Mouse (Mus musculus) limb, embryonic 11.5 days (tissue): ENCODE data around the gene Crcp. TPM values are rescaled to one million over a fixed set of nuclear protein-coding genes. Genes with fewer than 3 reads are reported as not detected.
A peak's percentile ranks its signal among the peaks of the same experiment; 100 is the strongest.

Experiments used
- ATAC-seq: fragments of 200-750 bp; cut with Nextera tagmentation; 2 replicates; pipeline ENCODE4 v1.8.0; 2017; ENCODE audit warnings: low read depth; ENCODE audit not compliant: insufficient number of reproducible peaks, low FRiP score, low TSS enrichment
- DNase-seq: peaks from one replicate; pipeline ENCODE4 v3.0.0-alpha.2; 2015; ENCODE audit warnings: low spot score
- H3K27ac ChIP-seq: fragments of 300-500 bp; sonication (generic); replicated peaks from 2 replicates; pipeline ENCODE4 v1.5.1; 2014; ENCODE audit warnings: low read depth, mild to moderate bottlenecking, low read length
- H3K27me3 ChIP-seq: fragments of 300-500 bp; sonication (generic); 2 replicates; pipeline ENCODE4 v1.6.1; 2014; ENCODE audit warnings: mild to moderate bottlenecking, low read length, mixed read lengths; ENCODE audit not compliant: control insufficient read depth, insufficient read depth
- H3K36me3 ChIP-seq: fragments of 300-500 bp; sonication (generic); 2 replicates; pipeline ENCODE4 v1.6.1; 2014; ENCODE audit warnings: mild to moderate bottlenecking, low read length, moderate library complexity, mixed read lengths; ENCODE audit not compliant: control insufficient read depth, insufficient read depth
- H3K4me1 ChIP-seq: fragments of 300-500 bp; sonication (generic); 2 replicates; pipeline ENCODE4 v1.6.1; 2014; ENCODE audit warnings: low read length, mixed read lengths; ENCODE audit not compliant: control insufficient read depth, insufficient read depth
- H3K4me2 ChIP-seq: fragments of 300-500 bp; sonication (generic); 2 replicates; pipeline ENCODE4 v1.6.1; 2014; ENCODE audit warnings: low read depth, mild to moderate bottlenecking, moderate library complexity; ENCODE audit not compliant: severe bottlenecking
- H3K4me3 ChIP-seq: fragments of 300-500 bp; sonication (generic); 2 replicates; pipeline ENCODE4 v1.5.1; 2014; ENCODE audit warnings: low read depth, low read length
- H3K9ac ChIP-seq: fragments of 300-500 bp; sonication (generic); 2 replicates; pipeline ENCODE4 v1.6.1; 2014; ENCODE audit warnings: mild to moderate bottlenecking, low read length
- H3K9me3 ChIP-seq: fragments of 300-500 bp; sonication (generic); 2 replicates; pipeline ENCODE4 v1.6.1; 2016; ENCODE audit warnings: low read length; ENCODE audit not compliant: control insufficient read depth
- WGBS: fragments of 180-500 bp; shearing (Covaris S2); extraction: QIAGEN DNeasy Blood & Tissue Kit; methylation state at CpG from one replicate; pipeline ENCODE4 v1.1.7; 2014; 5-methylcytosine and 5-hydroxymethylcytosine counted together
- polyA plus RNA-seq: library from polyadenylated mRNA; unstranded; fragments of >200 nt; fragmentation: Nextera tagmentation; extraction: Ambion mirVana; gene quantifications from 2 replicates; pipeline ENCODE4 v1.2.1, GENCODE M21; 2014

Crcp gene
- polyA plus RNA-seq, 1 experiment from 2014 or later, result 29.6 TPM

GRCm38 (mm10) chr5:130015104-130015503 is 14.0 kb upstream of the Crcp start:
- Histone ChIP-seq H3K4me3 (no peak overlapping the region), H3K27me3 (no peaks in the 10 kb centered on the region), H3K4me2 (no peak overlapping the region), H3K4me1 (no peaks in the 10 kb centered on the region), H3K9me3 (peaks cover 3% of the 10 kb centered on the region; the same call in 1 of the 2 replicates), H3K36me3 (peaks cover 5% of the 10 kb centered on the region), H3K27ac (no peak overlapping the region), H3K9ac (no peak overlapping the region)
- 92% methylated on average over 3 of the region's 3 CpGs for WGBS
- ATAC-seq (no peak), DNase-seq (no peak)

GRCm38 (mm10) chr5:130019461-130019860 is 9.6 kb upstream of the Crcp start:
- H3K27me3 ChIP-seq, result no peaks in the 10 kb centered on the region
- WGBS, result 72% methylated on average over 8 of the region's 8 CpGs
- no peak overlapping the region for H3K9ac ChIP-seq
- ATAC-seq (no peak), DNase-seq (no peak)
- no peak overlapping the region for H3K27ac ChIP-seq
- H3K36me3 ChIP-seq, result no peaks in the 10 kb centered on the region; the same call in 1 of the 2 replicates
- no peak overlapping the region for H3K4me3 ChIP-seq
- no peaks in the 10 kb centered on the region for H3K4me1 ChIP-seq
- no peak overlapping the region for H3K4me2 ChIP-seq
- H3K9me3 ChIP-seq, result no peaks in the 10 kb centered on the region

DNA sequence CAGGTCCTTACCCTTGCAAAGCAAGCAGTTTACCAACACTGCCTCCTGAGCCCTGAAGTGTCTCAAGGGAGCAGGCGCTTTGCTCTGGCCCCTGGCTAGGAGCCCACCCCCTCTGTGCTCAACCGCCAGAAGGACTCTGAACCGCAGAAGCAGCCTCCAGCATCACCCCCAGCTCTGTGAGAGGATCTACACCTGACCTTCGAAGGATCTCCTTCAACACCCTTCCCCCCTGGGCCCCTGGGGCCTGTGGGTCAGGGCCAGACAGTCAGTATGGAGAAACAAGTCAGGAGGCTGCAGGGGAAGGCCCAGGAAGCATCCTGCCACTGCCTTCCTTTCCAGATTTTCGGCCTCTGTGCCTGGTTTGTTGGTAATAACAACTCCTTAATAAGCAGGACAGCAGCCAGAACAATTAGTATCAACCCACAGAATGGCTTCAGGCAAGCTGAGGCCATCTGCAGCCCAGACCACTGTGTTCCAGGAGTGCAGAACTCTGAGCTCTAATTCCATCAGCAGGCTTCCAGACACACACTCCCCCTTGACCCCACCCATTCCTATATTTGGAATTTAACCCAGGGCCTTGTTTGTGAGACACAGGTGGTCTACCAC is 7.6 kb upstream of the Crcp start:
- DNase-seq, result peak; percentile 37
- no peaks in the 10 kb centered on the region for H3K27me3 ChIP-seq
- peak overlapping the region; percentile 60 for H3K27ac ChIP-seq
- H3K9ac ChIP-seq, result no peak overlapping the region
- no peaks in the 10 kb centered on the region for H3K36me3 ChIP-seq
- no peak overlapping the region for H3K4me2 ChIP-seq
- ATAC-seq, result no peak
- H3K4me1 ChIP-seq, result no peaks in the 10 kb centered on the region
- H3K9me3 ChIP-seq, result no peaks in the 10 kb centered on the region
- no peak overlapping the region for H3K4me3 ChIP-seq
- 45% methylated on average over 5 of the region's 5 CpGs for WGBS

DNA sequence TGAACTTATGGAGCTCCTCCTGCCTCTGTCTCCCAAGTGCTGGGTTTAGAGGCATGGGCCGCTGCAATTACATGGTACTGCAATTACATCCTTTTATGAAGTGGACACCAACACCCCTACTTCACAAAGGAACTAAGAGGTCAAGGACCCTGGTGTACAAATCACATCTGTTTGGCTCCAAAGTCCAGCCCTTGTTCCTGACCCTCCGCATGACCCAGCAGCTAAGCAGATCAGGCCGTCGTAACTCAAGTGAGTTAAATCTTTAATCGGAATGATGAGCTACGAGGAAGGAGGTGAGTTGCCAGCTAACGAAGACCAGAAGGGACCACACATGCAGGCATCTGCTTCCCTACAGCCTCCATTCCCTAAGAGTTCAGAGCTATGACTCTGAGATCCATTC is 6.7 kb upstream of the Crcp start:
- H3K9ac ChIP-seq, result no peak overlapping the region
- no peak overlapping the region for H3K27ac ChIP-seq
- H3K4me3 ChIP-seq, result no peak overlapping the region
- H3K4me1 ChIP-seq, result no peaks in the 10 kb centered on the region
- no peaks in the 10 kb centered on the region for H3K27me3 ChIP-seq
- no peak for DNase-seq
- ATAC-seq, result no peak
- no peaks in the 10 kb centered on the region for H3K9me3 ChIP-seq
- 29% methylated on average over 7 of the region's 7 CpGs for WGBS
- no peaks in the 10 kb centered on the region for H3K36me3 ChIP-seq
- no peak overlapping the region for H3K4me2 ChIP-seq

DNA sequence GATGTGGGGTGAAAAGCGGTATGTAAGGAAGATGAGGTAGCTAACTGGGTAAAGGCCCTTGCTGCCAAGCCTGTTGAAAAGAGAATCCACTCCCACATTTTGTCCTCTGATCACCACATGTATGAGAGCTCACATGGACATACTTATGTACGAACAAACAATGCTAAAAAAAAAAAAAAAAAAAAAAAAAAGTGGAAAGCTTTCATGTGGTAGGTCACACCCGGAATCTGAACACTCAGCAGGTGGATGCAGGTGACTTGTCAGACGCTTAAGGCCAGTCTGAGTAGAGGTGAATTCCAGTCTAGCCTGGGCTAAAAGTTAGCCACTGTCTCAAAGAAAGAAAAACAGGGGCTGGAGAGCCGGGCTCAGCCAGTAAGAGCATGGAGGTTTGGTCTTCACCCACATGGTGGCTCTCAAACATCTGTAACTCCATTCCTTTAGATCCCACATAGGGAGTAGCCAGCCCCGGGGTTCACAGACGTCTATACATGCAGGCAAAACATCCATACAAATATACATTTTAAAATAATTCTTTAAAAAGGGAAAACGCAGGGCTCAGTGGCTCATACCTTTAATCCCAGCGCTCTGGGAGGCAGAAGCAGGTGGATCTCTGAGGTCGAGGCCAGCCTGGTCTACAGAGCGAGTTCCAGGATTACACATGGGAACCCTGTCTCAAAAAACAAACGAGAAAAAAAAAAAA is 5.9 kb upstream of the Crcp start:
- H3K4me1 ChIP-seq, result no peaks in the 10 kb centered on the region
- H3K27ac ChIP-seq, result no peak overlapping the region
- H3K4me3 ChIP-seq, result peak overlapping the region; percentile 56
- peak; percentile 28 for DNase-seq
- H3K27me3 ChIP-seq, result no peaks in the 10 kb centered on the region
- peak overlapping the region; percentile 82; the same call in 1 of the 2 replicates for H3K4me2 ChIP-seq
- H3K9ac ChIP-seq, result no peak overlapping the region; the same call in 1 of the 2 replicates
- H3K9me3 ChIP-seq, result no peaks in the 10 kb centered on the region
- H3K36me3 ChIP-seq, result no peaks in the 10 kb centered on the region
- 45% methylated on average over 12 of the region's 12 CpGs for WGBS
- no peak for ATAC-seq

- WGBS, result under 1% methylated on average over 32 of the region's 32 CpGs
- H3K36me3 ChIP-seq, result no peaks in the 10 kb centered on the region
- peak overlapping the region; percentile 55 for H3K9ac ChIP-seq
- H3K4me2 ChIP-seq, result peak overlapping the region; percentile 82
- no peaks in the 10 kb centered on the region for H3K27me3 ChIP-seq
- H3K9me3 ChIP-seq, result no peaks in the 10 kb centered on the region
- peak; percentile 85 for DNase-seq
- H3K27ac ChIP-seq, result peak overlapping the region; percentile 52; the same call in 1 of the 2 replicates
- H3K4me1 ChIP-seq, result no peaks in the 10 kb centered on the region
- H3K4me3 ChIP-seq, result peak overlapping the region; percentile 56
- ATAC-seq, result peak; percentile 81
These were observed 5.1 kb upstream of the Crcp start for GRCm38 (mm10) chr5:130023767-130024539.

- Histone ChIP-seq H3K4me1 (no peaks in the 10 kb centered on the region), H3K4me3 (no peak overlapping the region), H3K4me2 (no peak overlapping the region; the same call in 1 of the 2 replicates), H3K9ac (no peak overlapping the region), H3K36me3 (no peaks in the 10 kb centered on the region), H3K27ac (no peak overlapping the region), H3K9me3 (no peaks in the 10 kb centered on the region), H3K27me3 (no peaks in the 10 kb centered on the region)
- DNase-seq (no peak), ATAC-seq (no peak)
- WGBS, result 76% methylated on average over 5 of the region's 5 CpGs
These were observed 2.0 kb upstream of the Crcp start for GRCm38 (mm10) chr5:130027134-130027533.

DNA sequence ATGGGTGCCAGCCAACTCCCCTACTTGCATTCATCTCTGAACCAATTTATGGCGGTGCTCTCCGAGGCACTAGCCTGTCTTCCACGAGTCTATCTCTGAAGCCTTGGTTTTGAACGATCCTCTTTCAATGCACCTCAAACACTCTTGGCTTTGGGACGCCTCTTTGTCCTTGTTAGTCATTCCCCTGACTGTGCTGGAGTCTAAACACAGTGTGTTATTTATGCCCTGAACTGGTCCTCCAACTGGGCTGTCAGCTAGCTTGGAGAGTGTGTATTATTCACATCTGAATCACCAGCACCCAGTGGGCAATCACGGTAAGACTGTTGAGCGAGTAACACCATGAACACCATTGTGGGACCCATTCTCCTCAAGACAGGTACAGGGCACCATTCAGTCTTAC is 1.4 kb upstream of the Crcp start:
- Histone ChIP-seq H3K4me3 (no peak overlapping the region), H3K4me2 (no peak overlapping the region), H3K4me1 (no peaks in the 10 kb centered on the region), H3K36me3 (no peaks in the 10 kb centered on the region), H3K9ac (no peak overlapping the region), H3K27ac (no peak overlapping the region), H3K27me3 (no peaks in the 10 kb centered on the region), H3K9me3 (no peaks in the 10 kb centered on the region)
- ATAC-seq, result no peak
- 83% methylated on average over 7 of the region's 7 CpGs for WGBS
- no peak for DNase-seq
